Mouse (Mus musculus) myocyte (in vitro differentiated cells): ENCODE data around the gene Commd1.

Experiments used
- MAX ChIP-seq: IDR thresholded peaks from one replicate; pipeline ENCODE4 v1.6.1; 2011; ENCODE audit warnings: low read depth, mild to moderate bottlenecking, control low read depth
- POLR2A ChIP-seq: IDR thresholded peaks from one replicate; pipeline ENCODE4 v1.6.1; 2011; ENCODE audit warnings: low read depth, mild to moderate bottlenecking, control low read depth, moderate library complexity; ENCODE audit not compliant: insufficient read length

DNA sequence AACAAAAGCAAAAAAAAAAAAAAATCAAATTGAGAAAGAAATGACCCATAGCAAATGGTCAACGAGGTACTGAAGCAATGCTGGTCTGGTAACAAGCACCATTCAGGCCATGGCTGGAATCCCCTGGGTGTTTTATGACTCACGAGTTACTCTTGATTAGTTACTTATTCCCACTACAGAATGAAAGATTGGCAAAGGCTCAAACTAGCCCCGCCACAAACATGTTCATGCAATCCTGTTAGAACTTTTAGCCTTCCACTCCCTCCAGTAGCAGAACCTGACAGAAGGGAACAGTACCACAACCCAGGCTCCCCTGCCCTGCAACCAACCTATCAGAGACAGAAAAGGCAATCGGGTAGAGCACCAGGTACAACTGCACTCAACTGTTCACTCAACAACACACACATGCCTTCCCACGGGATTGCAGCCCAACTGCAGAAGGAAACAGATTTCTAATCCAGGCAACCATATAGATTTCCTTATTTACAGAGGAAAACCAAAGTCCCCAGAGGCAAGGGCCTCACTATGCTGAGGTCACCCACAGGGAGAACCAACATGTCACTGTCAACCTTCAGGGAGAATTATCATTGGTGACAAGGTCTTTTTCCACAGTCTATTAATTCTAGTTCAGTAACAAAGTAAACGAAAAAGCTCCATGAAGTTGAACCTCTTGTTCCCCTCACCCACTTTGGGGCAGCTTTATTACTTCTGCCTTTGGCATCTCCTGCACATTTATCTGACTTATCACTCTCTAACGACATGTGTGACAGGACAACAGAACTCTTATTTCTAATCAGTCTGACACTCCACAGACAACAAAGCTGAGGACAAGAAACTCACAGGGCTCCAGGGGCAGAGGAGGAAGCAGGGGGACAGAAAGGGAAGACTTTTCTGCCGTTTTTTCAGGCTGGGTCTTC lies 134.2 kb downstream of the Commd1 start:
- TF ChIP-seq POLR2A (no peak), MAX (no peak)
